ENCODE assay signal across 22 mouse cellular contexts in the genomic region with DNA sequence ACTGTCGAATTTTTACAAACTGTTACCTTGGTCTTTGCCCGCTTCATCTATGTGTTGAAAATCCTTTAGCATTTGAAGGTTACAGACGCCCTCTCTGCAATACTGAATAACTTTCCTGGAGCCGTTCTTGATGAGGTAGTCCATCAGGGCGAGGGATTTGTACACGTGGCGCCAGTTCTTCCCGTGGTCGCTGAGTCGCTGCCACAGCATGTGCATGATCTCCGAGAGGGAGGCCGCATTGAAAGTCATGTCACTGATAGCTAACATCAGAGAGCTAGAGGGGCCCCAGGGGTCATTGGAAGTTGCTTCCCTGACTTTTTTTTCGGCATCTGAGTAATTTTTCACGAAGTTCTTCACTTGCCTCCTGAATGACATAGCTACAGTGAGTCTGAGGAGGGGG. TPM values are rescaled to one million over a fixed set of nuclear protein-coding genes. Genes with fewer than 3 reads are reported as not detected.
DNase-seq lines count a peak whose midpoint lies in the region; TF ChIP-seq lines count a peak whose summit lies in the region.
"Had no signal": no experiment of that assay in that cellular context is flagged by ENCODE, and none has a peak within 500 bp of the region (broad histone marks: within the 10 kb centered on the region; RNA-seq: fewer than 3 reads in every experiment).

No protein-coding gene starts in this region.

- TF ChIP-seq CTCF in embryonic fibroblast, embryonic 13.5 days (IDR thresholded peaks at IDR 0.05; ENCODE audit: borderline replicate concordance, insufficient read depth, low read length), result no peak

- TF ChIP-seq POLR2A in embryonic fibroblast, embryonic 13.5 days (IDR thresholded peaks at IDR 0.05; ENCODE audit: low read depth, low read length), result no peak

- DNase-seq in heart, embryonic 10.5 days (ENCODE audit: low spot score), result peak; percentile 74
- DNase-seq in heart, postnatal 36 days, result no peak
- DNase-seq in thymus, postnatal 0 days (ENCODE audit: low spot score), result peak; percentile 35
- no peak for DNase-seq in thymus, postnatal 36 days
- DNase-seq in adrenal gland, postnatal 36 days, result no peak
- DNase-seq in adrenal gland, adult (ENCODE audit: inconsistent age in 2 of 2, low spot score in 1 of 2), result no peak
- DNase-seq: cerebellum, adult 8-10 months; gastrocnemius, postnatal 14 days; kidney, adult 11 months; right cerebral cortex, postnatal 25 days had no signal

- intact Hi-C loops in heart, postnatal 36 days (cut with DNase I), result no loop called here

- WGBS in heart, embryonic 10.5 days, result 45% methylated on average over 14 of the region's 14 CpGs

- H3K9me3 ChIP-seq in heart, embryonic 10.5 days, result no peaks in the 10 kb centered on the region
- H3K9me3 ChIP-seq: embryonic facial prominence, embryonic 13.5 days; forebrain, embryonic 15.5 days; midbrain, embryonic 15.5 days had no signal

- H3K27me3 ChIP-seq in heart, embryonic 10.5 days (ENCODE audit: insufficient read depth, poor library complexity, severe bottlenecking), result peaks cover 3% of the 10 kb centered on the region
- H3K27me3 ChIP-seq: embryonic facial prominence, embryonic 13.5 days; forebrain, embryonic 15.5 days; midbrain, embryonic 15.5 days had no signal

- no peaks in the 10 kb centered on the region for H3K36me3 ChIP-seq in heart, embryonic 10.5 days
- H3K36me3 ChIP-seq: embryonic facial prominence, embryonic 13.5 days; forebrain, embryonic 15.5 days; midbrain, embryonic 15.5 days had no signal

- H3K4me1 ChIP-seq in heart, embryonic 10.5 days, result peaks cover 8% of the 10 kb centered on the region
- peaks cover 21% of the 10 kb centered on the region for H3K4me1 ChIP-seq in embryonic fibroblast, embryonic 13.5 days (ENCODE audit: control insufficient read depth, insufficient read depth, low read length)
- H3K4me1 ChIP-seq: forebrain, embryonic 15.5 days; midbrain, embryonic 15.5 days had no signal

- no peak overlapping the region for H3K4me3 ChIP-seq in heart, embryonic 10.5 days
- H3K4me3 ChIP-seq in embryonic fibroblast, embryonic 13.5 days (ENCODE audit: insufficient read depth, low read length), result no peak overlapping the region
- H3K4me3 ChIP-seq: embryonic facial prominence, embryonic 13.5 days; forebrain, embryonic 15.5 days; midbrain, embryonic 15.5 days had no signal

- H3K27ac ChIP-seq in heart, embryonic 10.5 days, result no peak overlapping the region
- peak overlapping the region; percentile 6; the same call in 1 of the 2 replicates for H3K27ac ChIP-seq in embryonic fibroblast, embryonic 13.5 days (ENCODE audit: insufficient read depth, low read length)
- H3K27ac ChIP-seq: embryonic facial prominence, embryonic 13.5 days; forebrain, embryonic 15.5 days; hindbrain, postnatal 0 days; liver, embryonic 14.5 days; midbrain, embryonic 15.5 days had no signal

RNA-seq across cellular contexts. Expression of a gene that starts 5.0 kb away (rescaled TPM):
- polyA plus RNA-seq in heart, embryonic 10.5 days (2016; fragmentation: Nextera tagmentation; extraction: Ambion mirVana), result not detected in 2 replicates
- total RNA-seq in heart, postnatal 36 days (2021), result not detected
- 0.17 and 0.33 TPM in 2 replicates for polyA plus RNA-seq in thymus, postnatal 0 days (2015; fragmentation: Nextera tagmentation; extraction: Ambion mirVana)
- polyA plus RNA-seq in embryonic fibroblast, embryonic 13.5 days (2011; ENCODE audit: insufficient read length, low read depth, missing spikeins), result not detected in 2 replicates
- not detected for total RNA-seq in adrenal gland, postnatal 36 days (2021)
- total RNA-seq: gastrocnemius, postnatal 14 days; hematopoietic stem cell, adult 5-6 weeks; hindbrain, postnatal 0 days; layer of hippocampus, postnatal 14 days; megakaryocyte progenitor cell, adult 5-6 weeks had no signal
- polyA plus RNA-seq: embryonic facial prominence, embryonic 13.5 days; forebrain, embryonic 15.5 days; hindbrain, postnatal 0 days; kidney, embryonic 16.5 days; liver, embryonic 14.5 days; lung, embryonic 16.5 days; midbrain, embryonic 15.5 days; stomach, embryonic 14.5 days had no signal

RNA-seq across cellular contexts. Expression of a gene that starts 12.4 kb away (rescaled TPM):
- 4.9 and 5.0 TPM in 2 replicates for polyA plus RNA-seq in heart, embryonic 10.5 days (2016; fragmentation: Nextera tagmentation; extraction: Ambion mirVana)
- 1 to 10 TPM in 1 of 2 experiments, under 1 TPM in 1; 0.46 to 1.3 TPM for total RNA-seq in heart, postnatal 36 days (2021)
- 90.8 and 112 TPM in 2 replicates for polyA plus RNA-seq in thymus, postnatal 0 days (2015; fragmentation: Nextera tagmentation; extraction: Ambion mirVana)
- polyA plus RNA-seq in embryonic fibroblast, embryonic 13.5 days (2011; ENCODE audit: insufficient read length, low read depth, missing spikeins), result not detected in 2 replicates
- under 1 TPM; 0.70 to 0.76 TPM for total RNA-seq in adrenal gland, postnatal 36 days (2021)

Comparison
In these comparisons a context has a peak if more than half of its experiments do, and no peak if none do; other contexts are left out.
1. DNase-seq: peak in heart, embryonic 10.5 days (single experiment) and thymus, postnatal 0 days (single experiment); none in heart, postnatal 36 days (0 of 2), thymus, postnatal 36 days (0 of 2), adrenal gland, postnatal 36 days (0 of 2) and adrenal gland, adult (0 of 2).
2. RNA of a gene that starts 12.4 kb away (polyA plus RNA-seq): 90.8 to 112 TPM in thymus, postnatal 0 days; 4.9 to 5.0 TPM in heart, embryonic 10.5 days and not detected in embryonic fibroblast, embryonic 13.5 days; every median in the first group is over 10 times any median in the second.